In genomic region chr14:57945834-57946233, GRCm38 (mm10) we compare ENCODE assay signal across 16 mouse cellular contexts. TPM values are rescaled to one million over a fixed set of nuclear protein-coding genes. Genes with fewer than 3 reads are reported as not detected.
DNase-seq lines count a peak whose midpoint lies in the region; ATAC-seq and TF ChIP-seq lines count a peak whose summit lies in the region.
"Had no signal": no experiment of that assay in that cellular context is flagged by ENCODE, and none has a peak within 500 bp of the region (broad histone marks: within the 10 kb centered on the region; RNA-seq: fewer than 3 reads in every experiment).

No protein-coding gene starts in this region.

- ATAC-seq in heart, embryonic 14.5 days (ENCODE audit: insufficient number of reproducible peaks, insufficient read depth, low FRiP score, low read depth) = peak; percentile 54
- no peak for ATAC-seq in hindbrain, embryonic 11.5 days (ENCODE audit: low FRiP score)
- ATAC-seq: CD4-positive, CD25-positive, alpha-beta regulatory T cell, adult 4 months; intestine, embryonic 15.5 days; liver, postnatal 0 days had no signal

- DNase-seq in gastrocnemius, adult 2 months = peak; percentile 84
- DNase-seq in gastrocnemius, postnatal 25 days = peak; percentile 74
- DNase-seq in ovary, postnatal 14 days (ENCODE audit: low spot score) = no peak
- DNase-seq in left cerebral cortex, adult 11 months (ENCODE audit: low spot score) = no peak
- no peak for DNase-seq in hindbrain, embryonic 11.5 days (ENCODE audit: low spot score)
- DNase-seq: adrenal gland, postnatal 10 days; cerebellum, adult 9-10 months; liver, postnatal 0 days; lung, postnatal 36 days had no signal

- no peaks in the 10 kb centered on the region for H3K27me3 ChIP-seq in heart, embryonic 14.5 days (ENCODE audit: control insufficient read depth, insufficient read depth, low read length)
- no peaks in the 10 kb centered on the region for H3K27me3 ChIP-seq in myocyte (ENCODE audit: control insufficient read depth, insufficient read depth, insufficient read length)
- no peaks in the 10 kb centered on the region for H3K27me3 ChIP-seq in hindbrain, embryonic 11.5 days (ENCODE audit: control insufficient read depth, insufficient read depth, low read length)
- H3K27me3 ChIP-seq: hindbrain, embryonic 13.5 days; intestine, embryonic 15.5 days; limb, embryonic 15.5 days had no signal

- H3K4me1 ChIP-seq in heart, embryonic 14.5 days (ENCODE audit: control insufficient read depth in 2 of 2, insufficient read depth in 2 of 2, low read length in 2 of 2) = peaks cover 6 to 12% of the 10 kb centered on the region in 2 experiments
- no peaks in the 10 kb centered on the region for H3K4me1 ChIP-seq in hindbrain, embryonic 11.5 days (replicated peaks; ENCODE audit: control insufficient read depth, insufficient read depth, low read length)
- H3K4me1 ChIP-seq: hindbrain, embryonic 13.5 days; intestine, embryonic 15.5 days; limb, embryonic 15.5 days; midbrain, embryonic 10.5 days had no signal

- no peaks in the 10 kb centered on the region for H3K79me2 ChIP-seq in myocyte (ENCODE audit: control insufficient read depth, insufficient read depth)

- no peaks in the 10 kb centered on the region for H3K9me3 ChIP-seq in heart, embryonic 14.5 days (ENCODE audit: control insufficient read depth, low read length)
- no peaks in the 10 kb centered on the region for H3K9me3 ChIP-seq in hindbrain, embryonic 11.5 days (ENCODE audit: control insufficient read depth, low read length)
- H3K9me3 ChIP-seq: hindbrain, embryonic 13.5 days; intestine, embryonic 15.5 days; limb, embryonic 15.5 days; midbrain, embryonic 10.5 days had no signal

- intact Hi-C loops in gastrocnemius, adult 2 months (cut with DNase I) = no loop called here

- peaks cover 36% of the 10 kb centered on the region for H3K36me3 ChIP-seq in heart, embryonic 14.5 days (ENCODE audit: control insufficient read depth, insufficient read depth, low read length)
- peaks cover 43% of the 10 kb centered on the region for H3K36me3 ChIP-seq in myocyte (ENCODE audit: control insufficient read depth, insufficient read depth)
- no peaks in the 10 kb centered on the region for H3K36me3 ChIP-seq in hindbrain, embryonic 11.5 days (ENCODE audit: control insufficient read depth, insufficient read depth, low read length)

- no peak for TF ChIP-seq CTCF in gastrocnemius, adult 2 months (IDR thresholded peaks at IDR 0.05)

- WGBS in heart, embryonic 14.5 days = 29% methylated on average over 4 of the region's 4 CpGs
- WGBS in hindbrain, embryonic 11.5 days = 78% methylated on average over 4 of the region's 4 CpGs

- no peak overlapping the region for H3K4me3 ChIP-seq in gastrocnemius, adult 2 months
- no peak overlapping the region for H3K4me3 ChIP-seq in heart, embryonic 14.5 days (ENCODE audit: control insufficient read depth in 1 of 2, insufficient read depth in 1 of 2, low read depth in 1 of 2, low read length in 2 of 2)
- no peak overlapping the region for H3K4me3 ChIP-seq in myocyte
- H3K4me3 ChIP-seq in hindbrain, embryonic 11.5 days (ENCODE audit: low read depth, low read length) = no peak overlapping the region
- H3K4me3 ChIP-seq: hindbrain, embryonic 13.5 days; intestine, embryonic 15.5 days; limb, embryonic 15.5 days; midbrain, embryonic 10.5 days had no signal

- peak overlapping the region; percentile 87 for H3K27ac ChIP-seq in gastrocnemius, adult 2 months
- H3K27ac ChIP-seq in heart, embryonic 14.5 days (replicated peaks in 1 of 2; ENCODE audit: control insufficient read depth in 1 of 2, insufficient read depth in 1 of 2, low read depth in 2 of 2, low read length in 2 of 2) = peak overlapping the region; percentile 55 to 74
- no peak overlapping the region for H3K27ac ChIP-seq in hindbrain, embryonic 11.5 days (ENCODE audit: low read depth, low read length)
- H3K27ac ChIP-seq: hindbrain, embryonic 13.5 days; intestine, embryonic 15.5 days; limb, embryonic 15.5 days; midbrain, embryonic 10.5 days had no signal

- no peak overlapping the region for H3K9ac ChIP-seq in heart, embryonic 14.5 days (ENCODE audit: low read length)
- H3K9ac ChIP-seq in hindbrain, embryonic 11.5 days (ENCODE audit: low read depth, low read length) = no peak overlapping the region
- H3K9ac ChIP-seq: hindbrain, embryonic 13.5 days; intestine, embryonic 15.5 days; limb, embryonic 15.5 days; liver, postnatal 0 days had no signal

- no peak overlapping the region; the same call in 1 of the 2 replicates for H3K4me2 ChIP-seq in heart, embryonic 14.5 days (ENCODE audit: low read length)
- no peak overlapping the region for H3K4me2 ChIP-seq in myocyte (ENCODE audit: low read depth)
- no peak overlapping the region for H3K4me2 ChIP-seq in hindbrain, embryonic 11.5 days (replicated peaks; ENCODE audit: low read depth, low read length)
- H3K4me2 ChIP-seq: hindbrain, embryonic 13.5 days; intestine, embryonic 15.5 days; limb, embryonic 15.5 days had no signal

- no peak for TF ChIP-seq POLR2A in myocyte (IDR thresholded peaks at IDR 0.05; ENCODE audit: insufficient read length, low read depth)

- H3ac ChIP-seq in myocyte (ENCODE audit: control insufficient read depth, insufficient read length) = no peak overlapping the region

TF ChIP-seq in myocyte, 11 proteins besides CTCF, POLR2A, EP300 and RAD21:
- TF ChIP-seq SRF (IDR thresholded peaks at IDR 0.05; ENCODE audit: control insufficient read depth, insufficient read length, low read depth) (no peak), TCF3 (IDR thresholded peaks at IDR 0.05; ENCODE audit: insufficient read length, low read depth) (peak; percentile 33), MYOG (IDR thresholded peaks at IDR 0.05; ENCODE audit: control insufficient read depth in 1 of 3, insufficient read depth in 1 of 3, insufficient read length in 2 of 3, low read depth in 2 of 3) (peak; percentile 18 to 83 (median 43)), MYOD1 (IDR thresholded peaks at IDR 0.05; ENCODE audit: control insufficient read depth in 1 of 3, insufficient read length in 2 of 3, low read depth in 2 of 3) (peak; percentile 35 to 73 (median 51))

RNA-seq across cellular contexts. Expression of gene Micu2, which starts 53.2 kb away (rescaled TPM):
- total RNA-seq in gastrocnemius, adult 2 months (2021) = 10 to 100 TPM; 29.1 to 45.9 TPM
- total RNA-seq in gastrocnemius, postnatal 25 days (2021) = 10 to 100 TPM; 32.6 to 32.7 TPM
- 63.3 and 72.0 TPM in 2 replicates for polyA plus RNA-seq in heart, embryonic 14.5 days (2014; fragmentation: Nextera tagmentation; extraction: Ambion mirVana)
- 48.2 TPM for polyA plus RNA-seq in myocyte (2012; fragmentation: generic; extraction: Trizol)
- 45.1 and 56.9 TPM in 2 replicates for polyA plus RNA-seq in hindbrain, embryonic 11.5 days (2014; fragmentation: Nextera tagmentation; extraction: Ambion mirVana)

RNA-seq across cellular contexts. Expression of gene Zdhhc20, which starts 55.8 kb away (rescaled TPM):
- 1 to 10 TPM; 3.6 to 5.1 TPM for total RNA-seq in gastrocnemius, adult 2 months (2021)
- total RNA-seq in gastrocnemius, postnatal 25 days (2021) = 1 to 10 TPM; 2.9 to 5.1 TPM
- polyA plus RNA-seq in heart, embryonic 14.5 days (2014; fragmentation: Nextera tagmentation; extraction: Ambion mirVana) = 31.3 and 38.0 TPM in 2 replicates
- polyA plus RNA-seq in myocyte (2012; fragmentation: generic; extraction: Trizol) = 9.6 TPM
- polyA plus RNA-seq in hindbrain, embryonic 11.5 days (2014; fragmentation: Nextera tagmentation; extraction: Ambion mirVana) = 64.0 and 69.7 TPM in 2 replicates

Comparison
In these comparisons a context has a peak if more than half of its experiments do, and no peak if none do; other contexts are left out.
1. DNase-seq: peak in gastrocnemius, adult 2 months (single experiment) and gastrocnemius, postnatal 25 days (single experiment); none in ovary, postnatal 14 days (single experiment), left cerebral cortex, adult 11 months (single experiment) and hindbrain, embryonic 11.5 days (single experiment).